Mouse (Mus musculus): Measurements from ENCODE around the gene Bicc1. TPM values are rescaled to one million over a fixed set of nuclear protein-coding genes. Genes with fewer than 3 reads are reported as not detected.

Gene Bicc1
- polyA plus RNA-seq, 1 experiment: 1.6 TPM

GRCm38 (mm10) chr10:71007001-71007400, 152.5 kb downstream of the Bicc1 start:
- no peak overlapping the region for H3K27ac ChIP-seq (ENCODE audit: insufficient read depth, low read length)
- no peak overlapping the region for H3K9ac ChIP-seq (ENCODE audit: low read depth, poor library complexity, severe bottlenecking)
- TF ChIP-seq CTCF (IDR thresholded peaks at IDR 0.05; ENCODE audit: low read depth, low read length): no peak
- no peaks in the 10 kb centered on the region for H3K36me3 ChIP-seq (ENCODE audit: control insufficient read depth, insufficient read depth, low read length, poor library complexity, severe bottlenecking)
- H3K9me3 ChIP-seq (replicated peaks; ENCODE audit: control insufficient read depth, insufficient read depth, low read length, poor library complexity, severe bottlenecking): no peaks in the 10 kb centered on the region; the same call in 1 of the 2 replicates
- no peaks in the 10 kb centered on the region for H3K4me1 ChIP-seq (ENCODE audit: control insufficient read depth, insufficient read depth, low read length)
- no peak overlapping the region for H3K4me3 ChIP-seq (ENCODE audit: low read depth, low read length)
- no peaks in the 10 kb centered on the region for H3K27me3 ChIP-seq (ENCODE audit: control insufficient read depth, insufficient read depth, low read length, poor library complexity, severe bottlenecking)

- Histone ChIP-seq H3K27ac (ENCODE audit: insufficient read depth, low read length) (no peak overlapping the region), H3K4me3 (ENCODE audit: low read depth, low read length) (no peak overlapping the region), H3K9ac (ENCODE audit: low read depth, poor library complexity, severe bottlenecking) (no peak overlapping the region), H3K27me3 (ENCODE audit: control insufficient read depth, insufficient read depth, low read length, poor library complexity, severe bottlenecking) (no peaks in the 10 kb centered on the region), H3K4me1 (ENCODE audit: control insufficient read depth, insufficient read depth, low read length) (no peaks in the 10 kb centered on the region), H3K36me3 (ENCODE audit: control insufficient read depth, insufficient read depth, low read length, poor library complexity, severe bottlenecking) (no peaks in the 10 kb centered on the region), H3K9me3 (replicated peaks; ENCODE audit: control insufficient read depth, insufficient read depth, low read length, poor library complexity, severe bottlenecking) (no peaks in the 10 kb centered on the region; the same call in 1 of the 2 replicates)
- no peak for TF ChIP-seq CTCF (IDR thresholded peaks at IDR 0.05; ENCODE audit: low read depth, low read length)
- TF ChIP-seq EP300 (IDR thresholded peaks at IDR 0.05; ENCODE audit: insufficient read depth, low read depth, low read length): no peak
- no peak for TF ChIP-seq POLR2A (IDR thresholded peaks at IDR 0.05; ENCODE audit: insufficient read depth, low read length)
Observed at GRCm38 (mm10) chr10:71002871-71003270, 156.6 kb downstream of the Bicc1 start.

- Histone ChIP-seq H3K4me3 (ENCODE audit: low read depth, low read length) (no peak overlapping the region), H3K36me3 (ENCODE audit: control insufficient read depth, insufficient read depth, low read length, poor library complexity, severe bottlenecking) (no peaks in the 10 kb centered on the region), H3K9ac (ENCODE audit: low read depth, poor library complexity, severe bottlenecking) (no peak overlapping the region), H3K4me1 (ENCODE audit: control insufficient read depth, insufficient read depth, low read length) (no peaks in the 10 kb centered on the region), H3K9me3 (replicated peaks; ENCODE audit: control insufficient read depth, insufficient read depth, low read length, poor library complexity, severe bottlenecking) (no peaks in the 10 kb centered on the region; the same call in 1 of the 2 replicates), H3K27me3 (ENCODE audit: control insufficient read depth, insufficient read depth, low read length, poor library complexity, severe bottlenecking) (no peaks in the 10 kb centered on the region), H3K27ac (ENCODE audit: insufficient read depth, low read length) (no peak overlapping the region)
- TF ChIP-seq CTCF (IDR thresholded peaks at IDR 0.05; ENCODE audit: low read depth, low read length) (no peak), EP300 (IDR thresholded peaks at IDR 0.05; ENCODE audit: insufficient read depth, low read depth, low read length) (no peak), POLR2A (IDR thresholded peaks at IDR 0.05; ENCODE audit: insufficient read depth, low read length) (no peak)
Observed at GRCm38 (mm10) chr10:71002186-71002585, 157.3 kb downstream of the Bicc1 start.

GRCm38 (mm10) chr10:70998136-70998535, 161.4 kb downstream of the Bicc1 start:
- Histone ChIP-seq H3K4me1 (ENCODE audit: control insufficient read depth, insufficient read depth, low read length) (no peaks in the 10 kb centered on the region), H3K27ac (ENCODE audit: insufficient read depth, low read length) (no peak overlapping the region), H3K9me3 (replicated peaks; ENCODE audit: control insufficient read depth, insufficient read depth, low read length, poor library complexity, severe bottlenecking) (no peaks in the 10 kb centered on the region), H3K9ac (ENCODE audit: low read depth, poor library complexity, severe bottlenecking) (no peak overlapping the region), H3K4me3 (ENCODE audit: low read depth, low read length) (no peak overlapping the region), H3K36me3 (ENCODE audit: control insufficient read depth, insufficient read depth, low read length, poor library complexity, severe bottlenecking) (no peaks in the 10 kb centered on the region), H3K27me3 (ENCODE audit: control insufficient read depth, insufficient read depth, low read length, poor library complexity, severe bottlenecking) (no peaks in the 10 kb centered on the region)
- TF ChIP-seq POLR2A (IDR thresholded peaks at IDR 0.05; ENCODE audit: insufficient read depth, low read length) (no peak), EP300 (IDR thresholded peaks at IDR 0.05; ENCODE audit: insufficient read depth, low read depth, low read length) (no peak), CTCF (IDR thresholded peaks at IDR 0.05; ENCODE audit: low read depth, low read length) (no peak)

GRCm38 (mm10) chr10:70996051-70996450, 163.4 kb downstream of the Bicc1 start:
- Histone ChIP-seq H3K27me3 (ENCODE audit: control insufficient read depth, insufficient read depth, low read length, poor library complexity, severe bottlenecking) (no peaks in the 10 kb centered on the region), H3K4me1 (ENCODE audit: control insufficient read depth, insufficient read depth, low read length) (no peaks in the 10 kb centered on the region), H3K9me3 (replicated peaks; ENCODE audit: control insufficient read depth, insufficient read depth, low read length, poor library complexity, severe bottlenecking) (no peaks in the 10 kb centered on the region), H3K36me3 (ENCODE audit: control insufficient read depth, insufficient read depth, low read length, poor library complexity, severe bottlenecking) (no peaks in the 10 kb centered on the region), H3K9ac (ENCODE audit: low read depth, poor library complexity, severe bottlenecking) (no peak overlapping the region), H3K4me3 (ENCODE audit: low read depth, low read length) (no peak overlapping the region), H3K27ac (ENCODE audit: insufficient read depth, low read length) (no peak overlapping the region)
- TF ChIP-seq POLR2A (IDR thresholded peaks at IDR 0.05; ENCODE audit: insufficient read depth, low read length): no peak
- TF ChIP-seq CTCF (IDR thresholded peaks at IDR 0.05; ENCODE audit: low read depth, low read length): no peak
- no peak for TF ChIP-seq EP300 (IDR thresholded peaks at IDR 0.05; ENCODE audit: insufficient read depth, low read depth, low read length)

- Histone ChIP-seq H3K27ac (ENCODE audit: insufficient read depth, low read length) (no peak overlapping the region), H3K4me3 (ENCODE audit: low read depth, low read length) (no peak overlapping the region), H3K9me3 (replicated peaks; ENCODE audit: control insufficient read depth, insufficient read depth, low read length, poor library complexity, severe bottlenecking) (no peaks in the 10 kb centered on the region), H3K9ac (ENCODE audit: low read depth, poor library complexity, severe bottlenecking) (no peak overlapping the region), H3K4me1 (ENCODE audit: control insufficient read depth, insufficient read depth, low read length) (no peaks in the 10 kb centered on the region), H3K36me3 (ENCODE audit: control insufficient read depth, insufficient read depth, low read length, poor library complexity, severe bottlenecking) (no peaks in the 10 kb centered on the region), H3K27me3 (ENCODE audit: control insufficient read depth, insufficient read depth, low read length, poor library complexity, severe bottlenecking) (no peaks in the 10 kb centered on the region)
- TF ChIP-seq POLR2A (IDR thresholded peaks at IDR 0.05; ENCODE audit: insufficient read depth, low read length) (no peak), CTCF (IDR thresholded peaks at IDR 0.05; ENCODE audit: low read depth, low read length) (no peak), EP300 (IDR thresholded peaks at IDR 0.05; ENCODE audit: insufficient read depth, low read depth, low read length) (no peak)
Observed at GRCm38 (mm10) chr10:70994135-70994497, 165.4 kb downstream of the Bicc1 start.
